Mouse (Mus musculus): ENCODE data around the gene Zfp384.

- TF ChIP-seq CTCF (IDR thresholded peaks at IDR 0.05; ENCODE audit: low read depth) (no peak), EP300 (IDR thresholded peaks at IDR 0.05; ENCODE audit: low read depth) (no peak)
These were observed 73.9 kb downstream of the Zfp384 start for GRCm38 (mm10) chr6:125082801-125083386.

Data from heart, postnatal 0 days (tissue).